Mouse (Mus musculus) G1E (cell line): ENCODE results near the gene Gck.

ENCODE experiments used
- CTCF ChIP-seq: IDR thresholded peaks from 2 replicates; pipeline ENCODE4 v1.5.1; 2012; ENCODE audit warnings: low read depth, low read length, inconsistent platforms, mixed read lengths
- GATA1 ChIP-seq: IDR thresholded peaks from 2 replicates; pipeline ENCODE4 v1.6.1; 2012; ENCODE audit warnings: borderline replicate concordance, low read length, inconsistent platforms, mixed read lengths
- TAL1 ChIP-seq: conservative IDR thresholded peaks from 2 replicates; pipeline ENCODE4 v1.6.1; 2012; ENCODE audit warnings: low read depth, low read length, inconsistent platforms, mixed read lengths

DNA sequence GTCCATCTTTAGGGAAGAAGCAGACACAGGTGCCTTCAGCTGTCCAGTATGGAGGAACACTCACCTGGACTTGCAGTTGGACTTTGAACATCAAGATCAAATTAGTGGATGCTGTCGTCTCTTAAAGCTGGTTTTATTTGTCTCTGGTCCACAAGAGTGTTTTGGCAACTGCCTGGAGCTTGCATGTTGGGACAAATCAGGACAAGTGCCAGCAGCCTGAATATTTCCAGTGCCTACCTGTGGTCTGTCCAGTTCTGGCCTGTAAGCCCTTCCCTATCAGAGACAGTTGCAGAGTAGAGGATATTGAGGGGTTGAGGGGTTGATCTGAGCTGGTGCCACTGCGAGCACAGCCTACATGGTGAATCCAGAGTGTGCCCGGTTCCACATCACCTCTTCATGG lies 16.9 kb upstream of the Gck start:
- TF ChIP-seq CTCF (no peak), TAL1 (no peak), GATA1 (no peak)
